Mouse (Mus musculus) thymus, adult 2 months (tissue): ENCODE measurements around the gene BC048679. TPM values are rescaled to one million over a fixed set of nuclear protein-coding genes. Genes with fewer than 3 reads are reported as not detected.
"Not testable (repeated sequence)": the region's sequence is repeated elsewhere in the genome, so short reads cannot be mapped to it uniquely, and the experiment has no call there.

Experiments
- DNase-seq: peaks from one replicate; pipeline ENCODE4 v3.0.0; 2021
- H3K27ac ChIP-seq: fragments of 200-500 bp; 2 replicates; pipeline ENCODE4 v1.5.1; 2012; ENCODE audit warnings: low read length, control low read depth; ENCODE audit not compliant: control insufficient read depth, insufficient read depth
- H3K27me3 ChIP-seq: fragments of 200-500 bp; 2 replicates; pipeline ENCODE4 v1.6.1; 2012; ENCODE audit warnings: mild to moderate bottlenecking, low read length, moderate library complexity, mixed read lengths; ENCODE audit not compliant: control insufficient read depth, insufficient read depth
- H3K36me3 ChIP-seq: fragments of 200-500 bp; 2 replicates; pipeline ENCODE4 v1.6.1; 2012; ENCODE audit warnings: mild to moderate bottlenecking, low read length, moderate library complexity; ENCODE audit not compliant: control insufficient read depth, insufficient read depth
- H3K4me1 ChIP-seq: fragments of 200-500 bp; replicated peaks from 2 replicates; pipeline ENCODE4 v1.6.1; 2012; ENCODE audit warnings: low read length; ENCODE audit not compliant: control insufficient read depth, insufficient read depth
- H3K4me3 ChIP-seq: fragments of 200-500 bp; 2 replicates; pipeline ENCODE4 v1.5.1; 2012; ENCODE audit warnings: mild to moderate bottlenecking, low read length, control low read depth, moderate library complexity; ENCODE audit not compliant: control insufficient read depth, insufficient read depth
- CTCF ChIP-seq: fragments of 200-500 bp; IDR thresholded peaks from 2 replicates; pipeline ENCODE4 v1.5.1; 2012; ENCODE audit warnings: mild to moderate bottlenecking, control low read depth, low read length, moderate library complexity, borderline replicate concordance; ENCODE audit not compliant: control insufficient read depth, poor library complexity, insufficient read depth; ENCODE audit errors: extremely low read depth
- POLR2A ChIP-seq: fragments of 200-500 bp; IDR thresholded peaks from 2 replicates; pipeline ENCODE4 v1.6.1; 2012; ENCODE audit warnings: mild to moderate bottlenecking, low read length, control low read depth, moderate library complexity; ENCODE audit not compliant: control insufficient read depth, poor library complexity, insufficient read depth; ENCODE audit errors: extremely low read depth
- WGBS: fragments of 180-500 bp; shearing (Covaris S2); methylation state at CpG from one replicate; pipeline ENCODE4 v1.1.7; 2018; 5-methylcytosine and 5-hydroxymethylcytosine counted together
- polyA plus RNA-seq: library from polyadenylated mRNA; depleted of rRNA; stranded (reverse); fragments of >200 nt; gene quantifications from 2 replicates; pipeline ENCODE4 v1.2.3, GENCODE M21; 2012

Gene BC048679
- polyA plus RNA-seq, 1 experiment, result not detected

GRCm38 (mm10) chr7:81497171-81497570 is 910 bp downstream of the BC048679 start:
- WGBS, result 52% methylated on average over 6 of the region's 6 CpGs
- no peak overlapping the region for H3K4me3 ChIP-seq
- no peak for DNase-seq
- TF ChIP-seq POLR2A, result no peak
- TF ChIP-seq CTCF, result no peak
- H3K27ac ChIP-seq, result no peak overlapping the region
- H3K27me3 ChIP-seq, result peaks cover 5% of the 10 kb centered on the region; the same call in 1 of the 2 replicates
- no peaks in the 10 kb centered on the region; the same call in 1 of the 2 replicates for H3K4me1 ChIP-seq
- H3K36me3 ChIP-seq, result no peaks in the 10 kb centered on the region

GRCm38 (mm10) chr7:81493331-81494021 is 4.6 kb downstream of the BC048679 start, which contains the start of gene Ap3b2:
Gene Ap3b2, minus strand, starts transcription at chr7:81493925.
- no peak for TF ChIP-seq CTCF
- TF ChIP-seq POLR2A, result no peak
- Histone ChIP-seq H3K4me1 (no peaks in the 10 kb centered on the region; the same call in 1 of the 2 replicates), H3K27me3 (peaks cover 7% of the 10 kb centered on the region; the same call in 1 of the 2 replicates), H3K36me3 (no peaks in the 10 kb centered on the region), H3K27ac (no peak within 1 kb of the TSS), H3K4me3 (no peak within 1 kb of the TSS)
- WGBS, result 2% methylated on average over 57 of the region's 57 CpGs
- peak; percentile 31 for DNase-seq

GRCm38 (mm10) chr7:81492628-81493027 is 5.5 kb downstream of the BC048679 start:
- TF ChIP-seq CTCF (no peak), POLR2A (no peak)
- Histone ChIP-seq H3K36me3 (no peaks in the 10 kb centered on the region), H3K27ac (no peak overlapping the region), H3K4me1 (no peaks in the 10 kb centered on the region; the same call in 1 of the 2 replicates), H3K27me3 (peaks cover 7% of the 10 kb centered on the region; the same call in 1 of the 2 replicates), H3K4me3 (no peak overlapping the region)
- WGBS, result 68% methylated on average over 9 of the region's 9 CpGs
- no peak for DNase-seq

- no peak for TF ChIP-seq CTCF
- no peak for TF ChIP-seq POLR2A
- 19% methylated on average over 9 of the region's 9 CpGs for WGBS
- H3K36me3 ChIP-seq, result no peaks in the 10 kb centered on the region
- DNase-seq, result no peak
- H3K4me1 ChIP-seq, result no peaks in the 10 kb centered on the region; the same call in 1 of the 2 replicates
- H3K27ac ChIP-seq, result no peak overlapping the region
- H3K4me3 ChIP-seq, result no peak overlapping the region
- peaks cover 7% of the 10 kb centered on the region; the same call in 1 of the 2 replicates for H3K27me3 ChIP-seq
These were observed 8.4 kb downstream of the BC048679 start for GRCm38 (mm10) chr7:81489649-81490048.

GRCm38 (mm10) chr7:81480800-81481199 is 17.3 kb downstream of the BC048679 start:
- TF ChIP-seq CTCF (no peak), POLR2A (no peak)
- no peak overlapping the region for H3K4me3 ChIP-seq
- DNase-seq, result no peak
- no peaks in the 10 kb centered on the region for H3K27me3 ChIP-seq
- 21% methylated on average over 8 of the region's 8 CpGs for WGBS
- H3K36me3 ChIP-seq, result no peaks in the 10 kb centered on the region
- H3K27ac ChIP-seq, result no peak overlapping the region
- H3K4me1 ChIP-seq, result no peaks in the 10 kb centered on the region

GRCm38 (mm10) chr7:81479531-81480090 is 18.5 kb downstream of the BC048679 start:
- DNase-seq, result no peak
- 69% methylated on average over 3 of the region's 3 CpGs for WGBS

GRCm38 (mm10) chr7:81478261-81478660 is 19.8 kb downstream of the BC048679 start:
- H3K27me3 ChIP-seq, H3K4me1 ChIP-seq, H3K36me3 ChIP-seq, H3K4me3 ChIP-seq, DNase-seq, H3K27ac ChIP-seq: not testable (repeated sequence)

More at GRCm38 (mm10) chr7:81479531-81480090, 18.5 kb downstream of the BC048679 start:
- Histone ChIP-seq H3K4me3 (no peak overlapping the region), H3K27me3 (no peaks in the 10 kb centered on the region), H3K36me3 (no peaks in the 10 kb centered on the region), H3K4me1 (no peaks in the 10 kb centered on the region), H3K27ac (no peak overlapping the region)
- no peak for TF ChIP-seq POLR2A
- no peak for TF ChIP-seq CTCF
